Mouse (Mus musculus) layer of hippocampus, postnatal 14 days (tissue): ENCODE results near the gene Srpk1. TPM values are rescaled to one million over a fixed set of nuclear protein-coding genes. Genes with fewer than 3 reads are reported as not detected.
"Not testable (repeated sequence)": the region's sequence is repeated elsewhere in the genome, so short reads cannot be mapped to it uniquely, and the experiment has no call there.

Experiments used
- DNase-seq, 2 experiments: peaks; one replicate each; pipeline ENCODE4 v3.0.0; 2021 to 2022; ENCODE audit warnings: low spot score in 2 of 2, mixed read lengths in 1 of 2
- microRNA-seq, 2 experiments: library from miRNA; unstranded; fragments of <30 nt; microRNA quantifications; one replicate each; pipeline ENCODE4 v1.2.0; 2021
- total RNA-seq, 2 experiments: library from RNA; stranded (reverse); gene quantifications; 2 replicates each; pipeline ENCODE4 v1.2.3; 2021

Srpk1 gene
- total RNA-seq, 2 experiments from 2014 or later, result 87.0 to 90.8 TPM

GRCm38 (mm10) chr17:28560598-28560997, 61.9 kb downstream of the Srpk1 start, which contains the start of gene Clps:
TSS of gene Clps (minus strand) at chr17:28560766.
- no peak for DNase-seq

- no peak for DNase-seq
Observed at GRCm38 (mm10) chr17:28557772-28558171, 64.7 kb downstream of the Srpk1 start.

DNA sequence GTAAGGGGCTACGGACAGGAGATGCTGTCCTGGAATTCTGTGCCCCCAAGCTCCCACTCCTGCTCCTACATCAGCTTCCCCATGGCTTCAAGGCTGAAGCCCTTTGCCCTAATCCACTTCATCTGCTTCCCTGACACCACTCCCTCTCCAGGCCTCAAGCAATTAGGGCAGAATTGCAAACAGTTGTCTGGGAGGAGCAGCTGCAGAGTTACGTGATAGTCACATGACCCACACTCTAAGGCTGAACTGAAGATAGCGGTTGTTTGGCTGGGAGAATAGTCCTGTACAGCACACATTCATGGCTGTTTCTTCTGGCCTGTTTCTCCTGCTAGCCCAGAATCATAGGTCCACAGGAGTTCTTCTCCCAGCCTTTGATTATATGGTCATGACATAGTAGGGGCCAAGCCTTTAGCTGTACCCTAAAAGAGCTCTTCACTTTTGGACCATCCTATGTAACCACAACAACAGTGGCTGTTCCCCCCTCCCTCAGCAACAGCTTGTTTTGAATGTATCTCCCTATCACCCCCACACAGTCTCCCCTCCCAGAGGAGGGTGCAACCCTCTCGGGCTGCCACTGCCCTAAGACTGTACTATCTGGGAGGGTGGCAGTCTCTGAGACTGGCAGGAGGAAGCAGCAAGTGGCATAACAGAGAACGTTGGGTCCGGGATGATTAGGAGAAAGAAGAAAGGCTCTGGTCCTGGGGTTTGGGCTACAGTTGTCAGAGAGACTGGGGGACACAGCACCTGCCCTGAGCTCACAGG, 65.7 kb downstream of the Srpk1 start:
- DNase-seq, result no peak

GRCm38 (mm10) chr17:28554021-28554420, 68.5 kb downstream of the Srpk1 start:
- DNase-seq, result not testable (repeated sequence)

- peak; percentile 64 to 72 for DNase-seq
Observed at GRCm38 (mm10) chr17:28553040-28553793, 69.3 kb downstream of the Srpk1 start.

- DNase-seq, result no peak
Observed at GRCm38 (mm10) chr17:28549111-28549510, 73.4 kb downstream of the Srpk1 start, which contains the start of gene Clpsl2. TSS of gene Clpsl2 (plus strand) at chr17:28549411.

DNA sequence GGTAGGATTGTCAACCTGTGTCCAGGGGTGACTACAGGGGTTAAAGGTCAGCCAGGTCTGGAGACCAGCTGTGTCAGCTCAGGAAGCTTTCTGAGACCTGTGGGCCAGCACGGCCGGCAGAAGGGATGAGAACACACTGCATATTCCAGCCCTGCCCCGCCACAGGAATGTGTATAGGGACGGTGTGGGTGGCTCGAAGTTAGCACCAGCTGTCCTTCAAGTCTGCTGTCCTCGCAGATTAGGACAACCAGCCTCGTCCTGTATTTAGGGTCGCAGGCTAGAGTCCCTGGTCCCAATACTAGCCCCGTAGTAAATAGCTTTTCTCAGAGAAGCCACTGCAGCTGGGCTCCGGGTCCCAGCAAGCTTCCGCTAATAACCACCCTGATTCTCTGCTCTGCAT, 74.0 kb downstream of the Srpk1 start:
- DNase-seq, result no peak

- DNase-seq, result no peak
Observed at GRCm38 (mm10) chr17:28546925-28547324, 75.6 kb downstream of the Srpk1 start.

- DNase-seq, result no peak
Observed at GRCm38 (mm10) chr17:28537881-28538280, 84.6 kb downstream of the Srpk1 start.

Small RNA genes within 50 kb of the gene (microRNA-seq; reads per million reads assigned to microRNA genes)
- gene Mir6969, result 0 reads per million in 2 experiments

Other genes starting within 250 kb of the Srpk1 start
- gene Fkbp5, start 105.2 kb downstream of the Srpk1 start, total RNA-seq, result 10 to 100 TPM; 65.4 to 78.1 TPM
- gene Armc12, start 91.9 kb downstream of the Srpk1 start, total RNA-seq, result not detected
- not detected for gene Clpsl2, start 73.3 kb downstream of the Srpk1 start, total RNA-seq
- gene Clps, start 61.9 kb downstream of the Srpk1 start, total RNA-seq, result not detected
- gene Lhfpl5, start 47.1 kb downstream of the Srpk1 start, total RNA-seq, result 1 to 10 TPM; 2.7 to 3.4 TPM
- gene Slc26a8, start 67.5 kb upstream of the Srpk1 start, total RNA-seq, result 1 to 10 TPM; 9.0 TPM
- 10 to 100 TPM; 66.5 to 68.1 TPM for gene Mapk14, start 68.6 kb upstream of the Srpk1 start, total RNA-seq
- 1 to 10 TPM; 1.4 to 2.3 TPM for gene AC170998.1, start 103.4 kb upstream of the Srpk1 start, total RNA-seq
- gene Mapk13, start 146.6 kb upstream of the Srpk1 start, total RNA-seq, result 1 to 10 TPM; 1.0 to 1.5 TPM
- gene Brpf3, start 178.4 kb upstream of the Srpk1 start, total RNA-seq, result 10 to 100 TPM; 31.8 to 35.7 TPM
- under 1 TPM; 0.18 to 0.26 TPM for gene Pnpla1, start 235.7 kb upstream of the Srpk1 start, total RNA-seq